Mouse (Mus musculus): ENCODE results near the gene Tenm1. TPM values are rescaled to one million over a fixed set of nuclear protein-coding genes. Genes with fewer than 3 reads are reported as not detected.

Gene Tenm1
- total and polyA plus RNA-seq, 2 experiments from 2014 or later = not detected

- ATAC-seq (ENCODE audit: insufficient read depth, low read depth) = no peak
- Histone ChIP-seq H3K9ac (replicated peaks; ENCODE audit: low read depth, low read length) (no peak overlapping the region), H3K27me3 (ENCODE audit: control insufficient read depth, insufficient read depth, low read length) (peaks cover 17% of the 10 kb centered on the region), H3K36me3 (replicated peaks; ENCODE audit: control insufficient read depth, insufficient read depth, low read length) (no peaks in the 10 kb centered on the region), H3K27ac (ENCODE audit: low read depth) (no peak overlapping the region), H3K9me3 (replicated peaks; ENCODE audit: control insufficient read depth, low read length) (no peaks in the 10 kb centered on the region), H3K4me2 (ENCODE audit: low read depth, low read length) (no peak overlapping the region), H3K4me1 (ENCODE audit: control insufficient read depth, insufficient read depth) (no peaks in the 10 kb centered on the region), H3K4me3 (ENCODE audit: low read depth, low read length) (no peak overlapping the region)
- TF ChIP-seq EP300 (IDR thresholded peaks at IDR 0.05; ENCODE audit: low read depth) (no peak), CTCF (IDR thresholded peaks at IDR 0.05; ENCODE audit: low read depth) (no peak)
- no peak for DNase-seq (ENCODE audit: low spot score)
- 24% methylated on average over 10 of the region's 10 CpGs for WGBS
Measured at GRCm38 (mm10) chrX:43427111-43427510, 1.8 kb downstream of the Tenm1 start.

GRCm38 (mm10) chrX:43397957-43398356 lies 31.0 kb downstream of the Tenm1 start:
- Histone ChIP-seq H3K4me3 (ENCODE audit: low read depth, low read length) (no peak overlapping the region), H3K4me2 (ENCODE audit: low read depth, low read length) (no peak overlapping the region), H3K36me3 (replicated peaks; ENCODE audit: control insufficient read depth, insufficient read depth, low read length) (no peaks in the 10 kb centered on the region), H3K9me3 (replicated peaks; ENCODE audit: control insufficient read depth, low read length) (no peaks in the 10 kb centered on the region), H3K4me1 (ENCODE audit: control insufficient read depth, insufficient read depth) (no peaks in the 10 kb centered on the region), H3K27me3 (ENCODE audit: control insufficient read depth, insufficient read depth, low read length) (no peaks in the 10 kb centered on the region), H3K27ac (ENCODE audit: low read depth) (no peak overlapping the region), H3K9ac (replicated peaks; ENCODE audit: low read depth, low read length) (no peak overlapping the region)
- no peak for TF ChIP-seq EP300 (IDR thresholded peaks at IDR 0.05; ENCODE audit: low read depth)
- no peak for TF ChIP-seq CTCF (IDR thresholded peaks at IDR 0.05; ENCODE audit: low read depth)
- DNase-seq (ENCODE audit: low spot score) (no peak), ATAC-seq (ENCODE audit: insufficient read depth, low read depth) (no peak)
- 55% methylated on average over 3 of the region's 3 CpGs for WGBS

- no peak overlapping the region for H3K4me3 ChIP-seq (ENCODE audit: low read depth, low read length)
- no peak overlapping the region for H3K9ac ChIP-seq (replicated peaks; ENCODE audit: low read depth, low read length)
- H3K27ac ChIP-seq (ENCODE audit: low read depth) = no peak overlapping the region
- DNase-seq (ENCODE audit: low spot score) (no peak), ATAC-seq (ENCODE audit: insufficient read depth, low read depth) (no peak)
- no peak overlapping the region for H3K4me2 ChIP-seq (ENCODE audit: low read depth, low read length)
- no peaks in the 10 kb centered on the region for H3K9me3 ChIP-seq (replicated peaks; ENCODE audit: control insufficient read depth, low read length)
- WGBS = 66% methylated on average over 5 of the region's 5 CpGs
- no peaks in the 10 kb centered on the region for H3K36me3 ChIP-seq (replicated peaks; ENCODE audit: control insufficient read depth, insufficient read depth, low read length)
- no peaks in the 10 kb centered on the region for H3K4me1 ChIP-seq (ENCODE audit: control insufficient read depth, insufficient read depth)
- H3K27me3 ChIP-seq (ENCODE audit: control insufficient read depth, insufficient read depth, low read length) = no peaks in the 10 kb centered on the region
- no peak for TF ChIP-seq CTCF (IDR thresholded peaks at IDR 0.05; ENCODE audit: low read depth)
- no peak for TF ChIP-seq EP300 (IDR thresholded peaks at IDR 0.05; ENCODE audit: low read depth)
Measured at GRCm38 (mm10) chrX:43388106-43388505, 40.8 kb downstream of the Tenm1 start.

- no peak overlapping the region for H3K27ac ChIP-seq (ENCODE audit: low read depth)
- no peaks in the 10 kb centered on the region for H3K36me3 ChIP-seq (replicated peaks; ENCODE audit: control insufficient read depth, insufficient read depth, low read length)
- no peak for ATAC-seq (ENCODE audit: insufficient read depth, low read depth)
- no peaks in the 10 kb centered on the region for H3K9me3 ChIP-seq (replicated peaks; ENCODE audit: control insufficient read depth, low read length)
- no peak overlapping the region for H3K4me2 ChIP-seq (ENCODE audit: low read depth, low read length)
- WGBS = 38% methylated on average over 1 of the region's 1 CpGs
- TF ChIP-seq CTCF (IDR thresholded peaks at IDR 0.05; ENCODE audit: low read depth) (no peak), EP300 (IDR thresholded peaks at IDR 0.05; ENCODE audit: low read depth) (no peak)
- no peaks in the 10 kb centered on the region for H3K27me3 ChIP-seq (ENCODE audit: control insufficient read depth, insufficient read depth, low read length)
- no peak overlapping the region for H3K9ac ChIP-seq (replicated peaks; ENCODE audit: low read depth, low read length)
- no peak for DNase-seq (ENCODE audit: low spot score)
- H3K4me1 ChIP-seq (ENCODE audit: control insufficient read depth, insufficient read depth) = no peaks in the 10 kb centered on the region
- no peak overlapping the region for H3K4me3 ChIP-seq (ENCODE audit: low read depth, low read length)
Measured at GRCm38 (mm10) chrX:43372526-43372925, 56.4 kb downstream of the Tenm1 start.

GRCm38 (mm10) chrX:43319351-43319750 lies 109.6 kb downstream of the Tenm1 start:
- TF ChIP-seq CTCF (IDR thresholded peaks at IDR 0.05; ENCODE audit: low read depth) = no peak
- no peak for TF ChIP-seq EP300 (IDR thresholded peaks at IDR 0.05; ENCODE audit: low read depth)
- Histone ChIP-seq H3K27ac (ENCODE audit: low read depth) (no peak overlapping the region), H3K4me3 (ENCODE audit: low read depth, low read length) (no peak overlapping the region), H3K4me1 (ENCODE audit: control insufficient read depth, insufficient read depth) (no peaks in the 10 kb centered on the region), H3K9ac (replicated peaks; ENCODE audit: low read depth, low read length) (no peak overlapping the region), H3K4me2 (ENCODE audit: low read depth, low read length) (no peak overlapping the region), H3K9me3 (replicated peaks; ENCODE audit: control insufficient read depth, low read length) (no peaks in the 10 kb centered on the region), H3K27me3 (ENCODE audit: control insufficient read depth, insufficient read depth, low read length) (no peaks in the 10 kb centered on the region), H3K36me3 (replicated peaks; ENCODE audit: control insufficient read depth, insufficient read depth, low read length) (no peaks in the 10 kb centered on the region)
- ATAC-seq (ENCODE audit: insufficient read depth, low read depth) (no peak), DNase-seq (ENCODE audit: low spot score) (no peak)
- 76% methylated on average over 1 of the region's 1 CpGs for WGBS

GRCm38 (mm10) chrX:43317801-43318520 lies 111.0 kb downstream of the Tenm1 start:
- DNase-seq (ENCODE audit: low spot score) (no peak), ATAC-seq (ENCODE audit: insufficient read depth, low read depth) (no peak)
- Histone ChIP-seq H3K27ac (ENCODE audit: low read depth) (no peak overlapping the region), H3K4me1 (ENCODE audit: control insufficient read depth, insufficient read depth) (no peaks in the 10 kb centered on the region), H3K36me3 (replicated peaks; ENCODE audit: control insufficient read depth, insufficient read depth, low read length) (no peaks in the 10 kb centered on the region), H3K9me3 (replicated peaks; ENCODE audit: control insufficient read depth, low read length) (no peaks in the 10 kb centered on the region), H3K4me2 (ENCODE audit: low read depth, low read length) (no peak overlapping the region), H3K27me3 (ENCODE audit: control insufficient read depth, insufficient read depth, low read length) (no peaks in the 10 kb centered on the region), H3K4me3 (ENCODE audit: low read depth, low read length) (no peak overlapping the region), H3K9ac (replicated peaks; ENCODE audit: low read depth, low read length) (no peak overlapping the region)
- no peak for TF ChIP-seq EP300 (IDR thresholded peaks at IDR 0.05; ENCODE audit: low read depth)
- no peak for TF ChIP-seq CTCF (IDR thresholded peaks at IDR 0.05; ENCODE audit: low read depth)
- 65% methylated on average over 3 of the region's 3 CpGs for WGBS

Data from heart, postnatal 0 days (tissue).